Mouse (Mus musculus) right cerebral cortex, postnatal 10 days (tissue): ENCODE data around the gene Mtch1.
"Not testable (repeated sequence)": the region's sequence is repeated elsewhere in the genome, so short reads cannot be mapped to it uniquely, and the experiment has no call there.

Source experiments
- DNase-seq, 2 experiments: peaks; one replicate each; pipeline ENCODE4 v3.0.0; 2021; ENCODE audit warnings: low spot score in 2 of 2

Gene Mtch1

DNA sequence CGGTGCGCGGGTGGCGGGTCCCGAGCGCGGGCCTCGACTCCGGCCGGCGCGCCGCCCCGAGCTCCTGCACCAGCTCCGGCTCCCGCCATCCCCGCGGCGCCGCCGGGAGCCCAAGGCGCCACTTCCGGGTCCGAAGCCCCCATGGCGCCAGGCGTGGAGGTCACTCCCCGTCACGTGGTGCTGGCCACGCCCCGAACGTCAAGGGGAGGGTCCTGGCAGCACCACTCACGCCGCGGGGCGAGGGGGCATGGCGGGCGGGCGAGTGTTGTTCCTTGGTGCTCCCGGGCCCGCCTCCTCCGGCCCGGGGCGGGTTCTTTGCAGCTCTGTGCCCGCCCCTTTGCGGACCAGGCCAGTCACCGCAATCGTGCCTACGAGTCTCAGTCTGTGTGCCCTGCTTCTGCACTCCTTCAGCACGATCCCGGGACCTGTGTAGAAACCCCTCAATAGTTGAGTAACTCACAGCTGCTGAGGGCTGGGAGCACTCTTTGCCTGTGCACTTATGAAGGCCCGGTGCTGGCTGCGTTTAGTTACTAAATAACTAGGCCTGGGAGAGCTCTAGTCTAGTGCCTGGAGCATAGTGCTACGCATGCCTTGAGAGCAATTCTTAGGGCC is at the start of gene Mtch1:
TSS of gene Mtch1 (minus strand) at position 290 of the 612 bp plus-strand sequence.
- DNase-seq, result peak; percentile 98

DNA sequence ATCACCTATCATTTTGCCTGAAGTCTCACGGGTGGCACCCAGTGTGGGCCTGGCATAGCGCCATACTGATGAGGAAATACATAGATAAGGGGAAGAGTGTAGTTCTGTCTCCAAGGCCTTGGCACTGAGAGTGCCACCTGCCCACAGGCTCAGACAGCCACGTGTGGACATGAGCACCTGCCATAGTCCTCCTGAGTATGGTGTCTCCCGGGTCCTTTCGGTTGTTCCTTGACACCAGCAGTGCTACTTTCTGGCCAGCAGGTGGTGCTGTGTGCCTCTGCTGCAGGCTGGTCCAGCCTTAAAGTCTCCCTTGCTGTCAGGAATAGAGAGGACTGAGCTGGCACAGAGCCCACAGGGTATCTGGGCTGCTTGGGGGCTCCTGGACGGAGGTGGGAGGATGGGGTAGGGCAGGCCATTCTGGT is 49.1 kb upstream of the Mtch1 start:
- peak; percentile 84 to 88 for DNase-seq

DNA sequence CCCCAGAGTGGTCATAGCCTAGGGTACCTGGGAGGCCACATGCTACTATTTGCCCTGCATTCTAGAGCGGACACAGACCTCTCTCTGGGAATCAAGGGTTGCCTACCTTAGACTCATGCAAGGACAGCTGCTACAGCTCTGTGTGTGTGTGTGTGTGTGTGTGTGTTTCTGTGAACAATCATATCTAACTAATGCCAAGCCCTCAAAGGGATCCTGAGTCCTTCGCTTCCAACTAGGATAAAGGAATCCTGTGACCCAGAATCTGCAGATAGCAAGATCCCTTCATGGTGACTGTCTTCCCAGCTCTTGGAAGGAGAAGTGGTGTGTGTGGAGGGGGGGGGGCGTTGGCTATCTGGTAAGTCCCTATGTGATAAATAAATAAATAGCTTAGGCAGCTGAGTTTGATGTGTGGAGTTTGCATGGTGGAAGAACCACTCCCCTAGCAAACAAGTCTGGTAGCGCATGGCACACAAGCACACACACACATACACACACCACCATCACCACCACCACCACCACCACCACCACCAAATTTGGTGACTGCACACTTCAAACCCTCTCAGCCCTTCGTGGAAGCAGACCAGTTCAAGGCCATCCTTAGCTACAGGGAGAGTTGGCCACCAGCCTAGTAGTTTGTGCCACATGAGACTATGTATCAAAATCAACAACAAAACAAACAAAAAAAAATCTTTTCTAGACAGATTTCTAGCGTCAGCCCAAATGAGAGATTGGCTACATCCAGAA is 48.5 kb upstream of the Mtch1 start:
- DNase-seq, result no peak

DNA sequence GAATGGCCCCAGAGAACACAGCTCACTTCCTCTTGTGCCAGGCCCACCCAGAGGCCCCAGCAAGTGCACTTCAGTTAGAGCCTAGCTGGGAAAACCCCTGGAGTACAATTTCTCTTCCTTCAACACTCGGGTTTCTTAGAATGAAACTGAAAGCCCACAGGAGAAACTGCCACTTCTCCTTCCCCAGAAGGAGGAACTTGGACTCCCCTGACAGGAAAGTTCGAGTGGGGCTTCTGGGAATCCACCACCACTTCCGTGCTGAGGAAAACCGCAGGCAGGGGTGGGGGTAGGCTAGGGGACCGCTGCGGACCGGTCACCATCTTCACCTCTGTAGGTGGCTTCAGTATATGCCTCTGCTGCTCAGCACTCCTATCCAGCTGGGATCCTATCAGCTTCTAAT is 47.6 kb upstream of the Mtch1 start:
- peak in 1 of 2 experiments; percentile 40 for DNase-seq

DNA sequence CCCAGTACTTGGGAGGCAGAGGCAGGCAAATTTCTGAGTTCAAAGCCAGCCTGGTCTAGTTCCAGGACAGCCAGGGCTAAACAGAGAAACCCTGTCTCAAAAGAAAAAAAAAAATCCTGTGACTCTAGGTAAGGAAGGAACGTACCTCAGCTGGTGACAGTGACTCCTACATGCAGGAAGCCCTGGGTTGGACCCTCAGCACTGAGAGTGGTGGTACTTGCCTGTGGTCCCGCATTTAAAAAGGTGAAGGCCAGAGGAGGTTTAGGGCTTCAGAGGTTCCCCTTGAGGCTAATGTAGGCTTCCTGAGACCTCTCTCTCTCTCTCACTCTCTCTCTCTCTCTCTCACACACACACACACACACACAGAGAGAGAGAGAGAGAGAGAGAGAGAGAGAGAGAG is 47.0 kb upstream of the Mtch1 start:
- not testable (repeated sequence) for DNase-seq

DNA sequence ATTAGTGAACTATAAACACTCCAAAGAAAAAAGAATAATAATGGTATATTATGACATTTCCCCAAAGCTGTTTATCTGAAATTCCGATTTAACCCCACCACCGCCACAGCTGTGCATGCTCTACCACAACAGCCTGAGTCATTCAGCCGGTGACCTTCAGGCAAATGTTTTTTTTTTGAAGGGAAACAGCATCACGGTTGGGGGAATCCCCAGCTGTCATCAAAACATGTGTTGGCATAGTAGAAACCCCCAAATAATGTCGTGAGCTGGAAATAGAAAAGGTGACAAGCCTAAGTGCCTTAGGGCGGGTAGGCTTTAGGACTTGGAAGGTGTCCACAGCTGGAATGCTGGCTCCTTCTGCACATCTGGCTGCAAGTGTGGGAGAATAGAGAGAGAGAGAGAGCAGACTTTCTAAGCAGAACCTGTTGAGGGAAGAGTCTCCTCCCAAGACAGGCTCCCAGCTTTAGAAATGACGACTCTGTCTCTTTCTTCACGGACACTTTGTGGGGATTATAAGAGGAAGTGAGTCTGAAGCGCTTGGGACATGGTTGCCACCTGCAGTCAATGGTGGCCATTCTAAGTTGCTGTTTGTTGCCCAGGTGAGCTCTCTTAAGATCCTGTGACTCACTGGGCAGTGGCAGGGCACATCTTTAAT is 46.5 kb upstream of the Mtch1 start:
- no peak for DNase-seq

DNA sequence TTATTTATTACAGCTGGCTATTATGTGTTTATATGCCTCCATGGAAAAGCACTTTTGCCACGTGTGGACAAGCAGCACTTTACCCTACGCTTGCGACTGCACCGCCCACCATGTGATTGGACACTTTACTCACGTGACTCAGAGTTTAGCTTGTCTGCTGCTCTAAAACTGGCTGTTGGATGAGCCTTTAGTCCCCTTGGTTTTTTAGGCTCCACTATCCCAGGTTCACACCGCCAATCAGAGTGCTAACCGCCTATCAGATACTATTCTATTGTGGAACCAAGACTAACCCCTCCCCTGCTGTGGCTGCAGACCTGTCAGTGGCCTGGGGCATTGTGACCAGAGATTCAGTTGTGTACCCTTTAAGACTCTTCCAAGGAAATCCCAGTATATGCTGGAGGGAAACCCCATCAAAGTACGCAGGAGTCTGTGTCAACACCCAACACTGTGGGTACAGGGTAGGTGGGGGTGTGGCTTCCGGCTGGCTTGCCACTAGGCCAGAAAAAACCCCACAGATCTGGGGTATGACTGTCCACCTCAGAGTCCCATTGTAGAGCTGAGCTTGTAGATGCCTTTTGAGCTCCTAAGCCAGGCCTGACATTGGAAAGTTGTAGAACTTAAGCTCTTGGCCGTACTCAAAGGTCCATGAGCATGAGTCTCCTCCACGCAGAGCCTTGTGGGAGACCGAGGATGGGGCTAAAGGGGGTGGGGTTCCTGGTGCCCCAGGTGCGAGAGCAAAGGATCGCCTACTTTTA is 45.8 kb upstream of the Mtch1 start:
- DNase-seq, result no peak

DNA sequence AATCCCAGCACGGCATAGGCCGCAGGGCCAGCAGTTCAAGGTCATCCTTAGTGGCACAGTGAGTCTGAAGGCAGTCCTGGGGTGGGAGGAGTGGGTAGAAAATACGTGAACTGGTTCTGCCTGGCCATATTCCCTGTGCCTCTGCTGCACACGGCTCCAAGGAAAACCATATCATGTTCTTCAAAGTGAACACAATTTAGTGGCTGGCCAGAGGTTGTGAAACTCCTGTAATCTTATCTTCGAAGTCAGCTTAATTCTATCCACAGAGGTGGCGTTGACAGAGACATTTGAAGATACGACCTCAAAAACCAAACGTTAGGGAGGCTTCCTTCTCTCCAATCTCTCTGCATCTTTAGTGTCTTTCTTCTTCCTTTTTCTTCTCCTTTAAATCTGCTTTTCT is 43.5 kb upstream of the Mtch1 start:
- DNase-seq, result no peak

DNA sequence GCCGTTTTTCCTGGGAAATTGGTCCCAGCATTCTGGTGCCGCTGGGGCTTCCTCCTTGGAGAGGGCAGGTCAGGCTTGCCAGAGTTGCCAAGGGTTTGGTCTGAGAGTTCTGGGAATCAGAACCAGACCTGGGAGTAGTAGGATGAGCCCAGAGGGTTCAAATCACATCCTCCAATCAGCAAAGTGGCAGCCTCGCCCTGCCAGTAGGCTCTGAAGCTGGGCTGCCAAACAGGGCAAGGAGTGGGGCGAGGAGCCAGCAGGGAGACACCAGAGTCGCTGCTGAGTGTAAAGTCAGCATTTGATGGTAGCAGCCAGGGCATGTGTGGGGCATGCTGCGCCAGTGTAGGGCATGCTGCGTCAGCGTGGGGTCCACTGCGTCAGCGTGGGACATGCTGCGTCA is 41.2 kb upstream of the Mtch1 start:
- no peak for DNase-seq

DNA sequence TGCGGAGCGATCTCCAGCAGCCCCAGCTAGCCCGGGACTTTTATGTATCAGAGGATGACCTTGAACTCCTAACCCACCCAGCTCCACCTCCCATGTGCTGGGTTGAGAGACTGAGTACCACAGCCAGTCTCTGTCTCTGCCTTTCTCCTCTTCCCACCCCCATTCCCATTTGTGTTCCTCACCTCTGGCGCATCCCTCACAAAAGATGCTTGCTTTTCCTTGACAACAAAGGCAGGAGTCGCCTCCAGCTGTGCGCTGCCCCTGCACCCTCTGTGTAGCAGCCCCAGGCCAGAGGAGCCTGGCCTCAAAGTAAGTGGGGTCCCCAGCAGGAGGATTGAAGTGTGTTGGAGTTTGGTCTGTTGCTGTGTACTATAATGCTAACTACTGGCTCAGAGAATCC is 38.0 kb upstream of the Mtch1 start:
- DNase-seq, result no peak

DNA sequence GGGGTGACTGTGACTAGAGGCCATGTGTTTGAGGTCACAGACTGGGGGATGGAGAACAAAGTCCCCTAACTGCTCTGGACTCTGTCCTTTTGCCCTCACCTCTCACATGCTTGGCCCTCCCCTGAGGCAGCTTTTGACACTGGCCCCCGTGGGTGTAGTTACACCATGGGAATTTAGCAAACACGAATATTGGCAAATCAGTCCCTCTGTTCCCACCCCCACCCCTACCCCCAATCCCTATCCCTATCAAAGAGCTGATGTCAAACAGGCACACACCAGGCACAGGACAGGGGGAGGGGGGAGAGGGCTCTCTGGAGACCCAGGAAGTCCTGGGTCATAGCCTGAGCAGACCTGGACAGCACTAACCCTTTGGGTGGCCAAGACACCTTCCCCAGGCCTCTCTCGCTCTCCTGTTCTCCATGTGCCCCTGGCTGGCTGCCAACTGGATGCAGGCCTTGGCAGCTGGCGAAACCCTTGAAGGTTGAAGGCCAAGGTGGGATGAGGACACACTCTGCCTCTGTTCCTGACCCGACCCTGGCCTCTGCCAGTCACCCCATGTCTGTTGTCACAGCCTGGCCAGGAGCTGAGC is 37.2 kb upstream of the Mtch1 start:
- no peak for DNase-seq

DNA sequence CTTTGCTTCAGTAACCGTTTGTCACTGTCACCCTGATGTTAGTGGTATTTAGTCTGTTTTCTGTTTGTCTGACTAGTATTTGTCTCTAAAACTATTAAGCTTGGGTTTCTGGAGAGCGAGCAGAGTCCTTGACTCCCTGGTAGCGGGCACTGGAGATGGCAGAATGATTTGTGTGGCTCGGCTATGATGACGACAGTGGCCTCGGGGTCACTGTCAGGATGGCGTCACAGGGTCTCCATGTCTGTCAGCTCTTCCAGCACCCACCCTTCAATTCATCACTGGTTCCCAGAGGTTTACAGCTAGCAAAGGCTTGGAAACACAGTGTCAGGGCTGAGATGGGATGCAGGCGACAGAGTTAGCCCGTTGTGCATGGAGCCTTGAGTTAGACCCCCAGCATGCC is 36.2 kb upstream of the Mtch1 start:
- no peak for DNase-seq

DNA sequence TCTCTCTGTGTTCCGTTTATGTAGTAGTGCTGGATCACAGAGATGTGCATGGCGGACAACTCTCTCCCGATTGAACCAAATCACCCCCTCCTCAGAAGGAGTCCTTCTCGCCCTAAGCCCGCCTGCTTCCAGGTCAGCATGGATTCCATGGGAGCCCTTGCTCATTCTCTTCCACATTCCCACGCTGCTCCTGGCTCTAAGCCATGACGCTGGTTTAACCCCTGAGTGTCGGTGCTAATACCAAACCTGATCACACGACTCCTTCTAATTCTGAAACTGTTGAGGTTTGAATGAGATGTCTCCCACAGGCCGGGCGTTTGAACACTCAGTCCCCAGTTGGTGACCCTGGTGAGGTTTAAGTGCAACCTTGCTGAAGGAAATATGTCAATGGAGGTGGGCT is 34.7 kb upstream of the Mtch1 start:
- no peak for DNase-seq

DNA sequence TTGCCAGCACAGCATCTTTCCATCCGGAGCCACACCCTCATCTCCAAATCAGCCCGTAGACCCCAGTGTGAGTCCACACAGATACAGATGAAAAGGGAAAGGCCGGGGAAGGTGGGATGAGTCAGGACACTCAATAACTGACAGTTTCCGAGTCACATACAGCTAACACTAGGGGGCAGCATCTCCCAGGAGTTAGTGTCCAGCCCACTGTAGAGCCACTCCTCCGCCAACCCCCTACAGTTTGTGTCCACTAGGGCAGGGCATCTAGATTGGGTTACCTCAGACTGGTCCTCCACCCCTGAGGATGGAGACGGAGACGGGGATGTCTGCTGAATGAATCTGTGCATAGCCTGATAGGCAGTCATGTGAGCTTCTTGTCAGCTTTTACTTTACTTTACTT is 33.7 kb upstream of the Mtch1 start:
- DNase-seq, result peak in 1 of 2 experiments; percentile 64

DNA sequence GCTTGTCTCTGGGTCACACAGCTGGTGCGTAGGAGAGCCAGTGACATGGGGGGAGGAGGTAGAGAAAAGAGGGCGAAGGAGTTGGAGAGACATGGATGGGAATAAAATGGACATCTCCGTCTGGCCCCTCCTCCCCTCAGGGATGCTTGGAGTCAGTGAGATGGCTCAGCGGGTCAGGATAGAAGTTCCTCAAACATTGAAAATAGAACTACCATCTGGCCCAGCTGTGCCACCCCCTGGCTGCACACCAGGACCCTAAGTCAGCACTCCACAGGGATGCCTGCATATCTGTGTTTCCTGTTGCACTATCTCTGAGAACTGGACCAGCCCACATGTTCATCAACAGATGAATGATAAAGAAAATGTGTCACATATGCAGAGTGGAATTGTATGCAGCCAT is 32.5 kb upstream of the Mtch1 start:
- no peak for DNase-seq

DNA sequence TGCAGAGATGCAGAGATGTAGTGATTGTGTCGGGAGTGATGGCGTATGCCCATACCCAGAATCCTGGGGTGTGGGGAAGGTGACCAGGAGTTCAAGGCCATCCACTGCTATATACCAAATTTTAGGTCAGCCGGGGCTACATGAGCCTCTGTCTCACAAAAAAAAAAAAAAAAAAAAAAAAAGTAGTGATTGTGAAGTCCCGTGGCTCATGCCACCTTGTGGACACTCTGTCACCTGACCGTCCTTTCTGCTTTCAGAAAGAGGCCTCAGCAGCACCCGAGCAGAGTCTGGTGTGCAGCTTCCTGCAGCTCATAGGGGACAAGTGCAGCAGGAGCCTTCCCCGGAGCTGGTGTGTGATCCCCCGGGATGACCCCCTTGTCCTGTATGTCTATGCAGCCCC is 30.3 kb upstream of the Mtch1 start:
- DNase-seq, result no peak

DNA sequence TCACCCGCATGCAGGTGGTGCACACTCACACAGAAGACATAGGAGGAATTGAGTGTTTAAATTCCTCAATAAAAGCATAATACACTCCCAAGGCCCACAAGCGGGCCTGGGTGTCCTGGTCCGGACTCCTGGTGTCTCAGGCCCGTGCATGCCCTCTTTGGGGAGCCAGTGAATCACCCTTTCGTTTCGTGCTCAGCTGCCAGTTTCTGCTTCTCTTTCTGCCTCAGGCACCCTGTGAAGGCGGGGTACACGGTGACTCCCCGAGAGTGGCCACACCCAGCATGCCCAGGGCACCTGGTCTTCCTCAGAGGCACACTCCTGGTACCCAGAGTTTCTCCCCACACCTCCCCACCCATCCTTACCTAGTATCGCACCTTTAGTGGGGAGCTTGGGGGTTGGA is 28.1 kb upstream of the Mtch1 start:
- DNase-seq, result no peak

DNA sequence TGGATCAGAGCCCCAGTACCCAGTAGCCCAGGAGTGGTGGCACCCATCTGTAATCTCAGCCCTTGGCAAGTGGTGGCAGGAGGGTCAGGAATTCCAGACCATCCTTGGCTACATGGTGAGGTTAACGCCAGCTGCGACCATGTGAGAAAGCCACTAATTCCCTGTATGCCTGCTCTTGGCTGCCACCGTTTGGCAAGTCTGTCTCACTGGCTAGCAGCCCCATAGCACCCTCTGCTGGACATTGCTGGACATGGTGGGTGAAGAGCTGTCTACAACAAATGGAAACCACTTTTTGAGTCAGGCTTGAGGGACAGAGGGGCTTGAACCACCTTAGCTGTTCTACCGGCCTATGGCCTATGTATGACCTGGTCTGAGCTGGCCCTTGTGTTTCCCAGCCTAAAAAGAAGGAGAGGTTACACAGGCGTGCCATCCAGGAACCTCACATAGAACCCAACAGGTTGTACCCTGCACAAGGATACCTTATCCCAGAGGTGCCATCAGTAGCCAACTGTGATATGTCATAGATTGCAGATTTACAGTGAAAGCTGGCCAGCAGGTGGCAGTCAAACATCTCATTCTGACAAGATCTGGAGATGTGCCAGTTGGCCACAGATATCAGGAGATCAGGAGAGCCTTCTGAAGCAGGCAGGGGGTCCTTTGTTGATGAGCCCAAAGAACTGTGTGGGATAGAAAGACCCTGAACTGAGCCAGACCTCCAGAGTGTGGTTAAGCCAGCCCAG is 23.4 kb upstream of the Mtch1 start:
- peak; percentile 92 to 94 for DNase-seq

DNA sequence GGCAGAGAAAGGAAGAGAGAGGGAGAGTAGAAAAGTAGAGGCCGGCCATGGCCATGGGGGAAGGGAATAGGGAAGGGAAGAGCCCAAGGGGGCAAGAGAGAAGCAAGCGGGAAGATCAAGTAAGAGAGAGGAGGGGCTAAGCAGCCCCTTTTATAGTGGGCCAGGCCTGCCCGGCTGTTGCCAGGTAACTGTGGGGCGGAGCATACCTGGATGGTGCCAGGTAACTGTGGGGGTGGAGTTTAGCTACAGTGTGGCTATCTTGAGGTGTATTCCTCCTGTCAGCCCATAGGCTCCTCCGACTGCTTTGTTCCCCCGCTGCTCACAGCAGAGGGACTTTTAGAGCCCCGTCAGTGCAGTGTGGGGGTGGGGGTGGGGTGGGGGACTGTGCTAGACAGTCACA is 21.0 kb upstream of the Mtch1 start:
- no peak for DNase-seq

DNA sequence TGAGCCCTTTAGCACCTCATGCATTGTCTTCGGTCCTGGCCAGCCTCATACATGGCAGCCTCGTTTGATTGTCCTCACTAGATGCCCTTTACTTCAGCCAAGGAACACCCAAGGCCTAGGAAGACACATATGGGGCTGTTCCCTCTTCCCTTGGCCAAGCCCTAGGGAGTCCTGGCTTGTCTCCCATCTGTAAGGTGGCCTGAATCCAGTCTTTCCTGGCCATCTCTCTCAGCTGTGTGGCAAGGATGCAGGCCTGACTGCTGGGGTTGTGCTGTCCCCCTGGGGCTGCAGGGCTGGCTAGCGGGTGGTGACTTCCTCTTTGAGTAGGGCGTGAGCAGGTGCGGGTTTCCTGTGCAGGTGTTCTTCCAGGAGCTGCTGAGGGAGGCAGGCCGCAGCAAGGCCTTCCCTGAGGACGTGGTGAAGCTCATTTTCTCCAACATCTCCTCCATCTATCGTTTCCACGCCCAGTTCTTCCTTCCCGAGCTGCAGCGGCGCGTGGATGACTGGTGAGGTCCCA is 17.4 kb upstream of the Mtch1 start:
- no peak for DNase-seq

DNA sequence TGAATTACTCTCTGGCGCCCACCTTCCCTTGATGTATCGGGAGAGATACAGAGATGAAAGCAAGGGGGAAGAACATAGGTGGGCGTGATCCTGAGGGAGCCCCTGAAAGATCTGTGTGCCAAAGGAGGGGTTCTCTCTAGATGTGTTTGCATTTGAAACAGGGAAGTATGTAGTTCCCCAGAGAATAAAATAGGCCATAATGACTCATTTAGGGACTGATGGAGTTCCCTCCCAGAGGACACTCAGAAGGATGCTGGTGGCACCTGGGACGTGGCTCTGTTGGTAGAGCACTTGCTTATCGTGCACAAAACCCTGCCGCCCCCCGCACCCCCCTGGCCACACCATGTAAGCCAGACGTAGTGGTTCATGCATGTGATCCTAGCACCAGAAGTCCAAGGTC is 15.4 kb upstream of the Mtch1 start:
- no peak for DNase-seq
